Mouse (Mus musculus) erythroblast, embryonic 14.5 days (primary cell): ENCODE measurements around the gene Capn1. TPM values are rescaled to one million over a fixed set of nuclear protein-coding genes. Genes with fewer than 3 reads are reported as not detected.

Experiments used
- H3K27me3 ChIP-seq: 2 replicates; pipeline ENCODE4 v1.6.1; 2012; ENCODE audit warnings: inconsistent platforms; ENCODE audit not compliant: control insufficient read depth
- H3K36me3 ChIP-seq: 2 replicates; pipeline ENCODE4 v1.6.1; 2012; ENCODE audit warnings: mild to moderate bottlenecking, inconsistent platforms; ENCODE audit not compliant: control insufficient read depth
- H3K4me1 ChIP-seq: 2 replicates; pipeline ENCODE4 v1.6.1; 2012; ENCODE audit warnings: inconsistent platforms; ENCODE audit not compliant: control insufficient read depth
- H3K4me3 ChIP-seq: replicated peaks from 2 replicates; pipeline ENCODE3; 2012; ENCODE audit warnings: moderate library complexity, mild to moderate bottlenecking, inconsistent platforms
- H3K9me3 ChIP-seq: 2 replicates; pipeline ENCODE4 v1.6.1; 2012; ENCODE audit warnings: low read length, inconsistent platforms, mixed read lengths; ENCODE audit not compliant: control insufficient read depth
- GATA1 ChIP-seq: IDR thresholded peaks from 2 replicates; pipeline ENCODE4 v1.6.1; 2012; ENCODE audit warnings: low read length, inconsistent platforms, mixed read lengths
- TAL1 ChIP-seq: IDR thresholded peaks from 3 replicates; pipeline ENCODE4 v1.6.1; 2012; ENCODE audit warnings: low read length, inconsistent platforms, mixed read lengths
- polyA plus RNA-seq: library from polyadenylated mRNA; stranded (reverse); fragments of >175 nt; gene quantifications from 2 replicates; pipeline ENCODE4 v1.2.3, GENCODE M21; 2012

The Capn1 gene
- polyA plus RNA-seq, 1 experiment, result 38.5 TPM

DNA sequence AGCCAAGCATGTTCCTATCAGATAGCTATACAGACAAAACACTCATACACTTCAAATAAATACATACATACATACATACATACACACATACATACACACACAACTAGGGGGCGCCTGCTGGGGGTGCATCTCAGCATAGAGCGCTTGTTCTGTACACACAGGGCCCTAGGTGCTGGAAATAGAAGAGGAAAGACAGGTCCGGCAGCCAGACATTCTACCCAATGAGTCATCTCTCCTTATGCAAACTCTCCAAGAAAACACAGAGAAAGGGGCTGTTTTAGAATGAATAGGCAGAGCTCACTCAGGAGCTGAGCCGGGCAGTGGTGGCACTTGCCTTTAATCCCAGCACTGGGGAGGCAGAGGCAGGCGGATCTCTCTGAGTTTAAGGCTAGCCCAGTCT, 15.7 kb downstream of the Capn1 start:
- Histone ChIP-seq H3K4me3 (no peak overlapping the region), H3K27me3 (no peaks in the 10 kb centered on the region), H3K9me3 (no peaks in the 10 kb centered on the region), H3K4me1 (peaks cover 13% of the 10 kb centered on the region), H3K36me3 (peaks cover 91% of the 10 kb centered on the region)
- TF ChIP-seq GATA1, result no peak
- TF ChIP-seq TAL1, result no peak

DNA sequence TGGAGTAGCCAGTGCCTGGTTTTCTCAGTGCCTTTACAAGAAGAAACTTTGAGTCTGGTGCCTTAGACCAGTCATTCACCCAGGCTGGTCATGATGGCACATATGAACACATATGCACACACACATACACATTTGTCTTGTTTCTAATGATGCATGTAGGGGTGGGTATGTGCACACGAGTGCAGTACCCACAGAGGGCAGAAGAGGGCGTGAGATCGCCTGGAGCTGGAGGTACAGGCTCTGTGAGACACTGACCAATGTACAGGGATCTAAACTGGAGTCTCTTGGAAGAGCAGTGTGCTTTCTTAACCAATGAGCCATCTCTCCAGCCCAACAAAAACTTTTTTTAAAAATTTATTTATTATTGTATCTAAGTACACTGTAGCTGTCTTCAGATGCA, 17.5 kb downstream of the Capn1 start:
- H3K4me3 ChIP-seq, result no peak overlapping the region
- H3K27me3 ChIP-seq, result no peaks in the 10 kb centered on the region
- TF ChIP-seq GATA1 (no peak), TAL1 (no peak)
- H3K9me3 ChIP-seq, result no peaks in the 10 kb centered on the region
- H3K4me1 ChIP-seq, result peaks cover 13% of the 10 kb centered on the region
- H3K36me3 ChIP-seq, result peaks cover 96% of the 10 kb centered on the region

DNA sequence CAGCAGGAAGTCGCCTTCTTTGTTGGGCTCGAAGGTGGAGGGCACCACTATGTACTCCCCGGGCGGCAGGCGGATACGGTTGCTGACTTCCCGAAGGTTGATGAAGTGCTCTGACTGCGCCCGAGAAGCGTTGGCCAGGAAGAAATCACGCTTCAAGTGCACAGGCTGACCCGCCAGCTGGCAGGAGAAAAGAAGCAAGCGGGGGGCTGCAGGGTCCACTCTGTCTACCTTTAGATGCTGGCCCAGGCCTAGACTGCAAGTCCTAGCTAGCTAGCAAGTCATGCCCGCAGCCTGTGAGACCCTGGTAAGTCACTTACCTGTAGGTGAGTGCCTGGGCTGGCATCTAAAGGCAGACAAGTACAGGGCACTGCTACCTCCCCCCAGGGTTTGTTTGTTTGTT, 21.0 kb downstream of the Capn1 start:
- TF ChIP-seq TAL1 (no peak), GATA1 (no peak)
- Histone ChIP-seq H3K4me1 (peaks cover 15% of the 10 kb centered on the region), H3K4me3 (no peak overlapping the region), H3K36me3 (peaks cover 96% of the 10 kb centered on the region), H3K9me3 (no peaks in the 10 kb centered on the region), H3K27me3 (no peaks in the 10 kb centered on the region)

DNA sequence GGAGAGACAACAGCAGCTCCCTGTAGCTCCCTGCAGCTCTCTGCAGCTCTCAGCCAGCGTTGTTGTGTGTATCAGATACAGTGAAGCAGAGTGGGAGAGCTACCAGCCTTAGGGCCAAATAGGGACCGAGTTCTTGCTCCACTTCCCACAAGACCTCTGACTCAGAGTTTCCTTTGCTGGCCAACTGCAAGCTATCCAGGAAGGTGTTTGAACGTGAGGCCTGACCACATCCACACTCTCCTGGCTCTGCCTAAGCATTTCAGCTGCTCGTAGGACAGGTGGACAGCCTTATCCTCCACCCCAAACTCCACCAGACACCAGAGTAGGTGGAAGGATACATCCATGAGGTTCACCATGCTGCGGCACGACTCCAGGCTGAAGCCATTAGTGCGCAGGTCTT, 23.7 kb downstream of the Capn1 start:
- Histone ChIP-seq H3K4me3 (no peak overlapping the region), H3K27me3 (no peaks in the 10 kb centered on the region), H3K4me1 (peaks cover 26% of the 10 kb centered on the region), H3K9me3 (no peaks in the 10 kb centered on the region), H3K36me3 (peaks cover 90% of the 10 kb centered on the region)
- TF ChIP-seq GATA1 (no peak), TAL1 (no peak)

DNA sequence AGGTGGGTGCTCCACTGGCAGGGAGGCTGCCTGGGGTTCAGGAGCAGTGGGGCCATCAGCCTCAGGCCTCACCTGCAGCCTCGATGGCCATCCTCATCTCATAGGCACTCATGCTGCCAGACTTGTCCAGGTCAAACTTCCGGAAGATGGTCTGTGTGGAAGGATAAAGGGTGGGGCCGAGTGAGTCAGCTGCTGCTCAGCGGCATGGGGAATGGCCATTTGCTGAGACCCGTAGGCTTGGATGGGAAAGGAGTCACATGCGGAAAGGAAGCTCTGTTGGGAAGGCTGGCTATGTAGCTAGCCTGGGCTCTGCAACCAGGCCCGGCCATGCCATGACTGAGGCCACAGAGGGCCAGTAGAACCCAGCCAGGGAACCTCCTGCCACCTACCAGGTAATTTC, 24.2 kb downstream of the Capn1 start:
- TF ChIP-seq GATA1 (no peak), TAL1 (no peak)
- H3K4me1 ChIP-seq, result peaks cover 26% of the 10 kb centered on the region
- no peak overlapping the region for H3K4me3 ChIP-seq
- H3K27me3 ChIP-seq, result no peaks in the 10 kb centered on the region
- no peaks in the 10 kb centered on the region for H3K9me3 ChIP-seq
- peaks cover 85% of the 10 kb centered on the region for H3K36me3 ChIP-seq

DNA sequence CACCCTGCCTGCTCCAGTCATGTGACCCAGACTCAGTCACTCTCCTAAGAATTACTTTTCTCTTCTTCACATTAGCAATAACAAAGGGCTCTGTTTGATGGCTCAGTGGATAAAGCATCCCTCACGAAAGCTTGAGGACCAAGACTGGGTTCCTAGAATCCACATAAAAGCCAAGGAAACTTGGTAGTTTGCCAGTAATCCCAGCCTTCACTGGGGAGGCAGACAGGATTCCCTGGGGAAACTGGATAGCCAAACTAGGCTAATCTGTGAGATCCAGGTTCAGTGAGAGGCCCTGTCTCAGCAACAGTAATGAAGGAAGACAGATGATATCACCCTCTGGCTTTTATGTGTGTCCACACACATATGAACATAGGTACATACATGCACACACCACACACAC, 24.8 kb downstream of the Capn1 start:
- Histone ChIP-seq H3K27me3 (no peaks in the 10 kb centered on the region), H3K4me1 (peaks cover 27% of the 10 kb centered on the region), H3K9me3 (no peaks in the 10 kb centered on the region), H3K36me3 (peaks cover 79% of the 10 kb centered on the region), H3K4me3 (no peak overlapping the region)
- no peak for TF ChIP-seq TAL1

DNA sequence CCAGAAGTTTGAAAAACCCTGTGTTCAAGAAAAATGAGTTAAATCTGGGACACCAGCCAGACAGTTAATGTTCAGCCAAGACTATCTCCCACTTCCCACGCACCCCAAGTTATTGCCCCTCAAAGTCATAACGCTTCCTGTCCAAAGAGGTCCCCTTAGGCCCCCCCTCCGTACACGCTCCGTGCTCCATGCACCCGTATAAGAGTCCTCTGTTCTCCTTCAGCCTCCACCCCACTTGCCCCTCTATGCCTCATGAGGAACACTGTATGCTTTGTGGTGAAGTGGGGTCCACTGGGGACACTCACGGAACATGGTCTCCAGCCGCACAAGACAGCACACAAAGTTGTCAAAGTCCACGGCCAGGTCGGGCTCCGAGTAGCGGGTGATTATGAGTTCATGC, 25.7 kb downstream of the Capn1 start:
- Histone ChIP-seq H3K9me3 (no peaks in the 10 kb centered on the region), H3K27me3 (no peaks in the 10 kb centered on the region), H3K4me3 (no peak overlapping the region), H3K36me3 (peaks cover 72% of the 10 kb centered on the region), H3K4me1 (peaks cover 26% of the 10 kb centered on the region)
- no peak for TF ChIP-seq GATA1
- TF ChIP-seq TAL1, result no peak

DNA sequence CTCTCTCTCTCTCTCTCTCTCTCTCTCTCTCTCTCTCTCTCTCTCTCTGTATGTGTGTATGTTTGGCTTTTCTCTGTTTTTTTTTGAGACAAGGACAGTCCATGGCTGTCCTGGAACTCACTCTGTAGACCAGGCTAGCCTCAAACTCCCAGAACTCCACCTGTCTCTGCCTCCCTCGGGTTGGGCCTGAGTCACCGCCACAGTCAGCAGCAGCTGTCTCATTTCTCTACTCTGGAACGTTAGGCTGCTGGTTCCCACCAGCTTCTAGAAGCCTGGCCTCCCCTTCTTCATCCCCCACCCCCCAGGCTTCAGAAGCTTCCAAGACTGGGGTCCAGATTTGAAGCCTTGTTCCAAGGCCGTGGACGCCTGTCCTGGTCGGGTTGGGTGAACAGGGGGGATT, 26.1 kb downstream of the Capn1 start:
- Histone ChIP-seq H3K4me3 (no peak overlapping the region), H3K4me1 (peaks cover 28% of the 10 kb centered on the region), H3K36me3 (peaks cover 67% of the 10 kb centered on the region), H3K9me3 (no peaks in the 10 kb centered on the region), H3K27me3 (no peaks in the 10 kb centered on the region)
- TF ChIP-seq TAL1, result no peak
- no peak for TF ChIP-seq GATA1

DNA sequence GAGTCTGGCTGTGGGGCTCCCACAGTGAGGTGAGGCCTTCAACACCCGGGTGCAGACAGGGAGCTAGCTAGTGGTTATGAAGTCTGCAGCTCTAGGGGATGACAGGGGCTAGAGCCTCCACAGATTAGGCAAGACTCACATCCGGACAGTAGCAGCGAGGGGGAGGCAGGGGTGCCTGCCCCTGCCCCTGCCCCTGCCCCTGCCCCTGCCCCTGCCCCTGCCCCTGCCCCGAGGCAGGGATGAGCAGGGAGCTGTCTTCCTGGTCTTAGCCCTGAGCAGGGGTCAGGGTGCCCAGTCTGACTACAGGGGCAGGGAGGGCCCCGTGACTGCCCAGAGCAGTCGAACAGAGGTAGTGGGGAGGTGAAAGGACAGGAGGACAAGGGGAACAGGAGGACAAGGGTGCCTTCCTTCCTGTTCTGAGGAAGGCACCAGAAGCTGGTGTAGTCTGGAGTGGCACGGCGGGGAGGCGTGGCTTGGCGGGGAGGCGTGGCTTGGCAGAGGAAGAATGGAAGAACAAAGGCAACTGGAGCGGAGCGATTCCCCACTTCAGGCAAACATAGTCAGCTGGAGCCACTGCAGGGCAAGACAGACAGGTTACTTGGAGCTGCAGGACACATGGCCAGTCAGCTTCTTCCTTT, 26.8 kb downstream of the Capn1 start:
- Histone ChIP-seq H3K36me3 (peaks cover 61% of the 10 kb centered on the region), H3K4me1 (peaks cover 31% of the 10 kb centered on the region), H3K4me3 (no peak overlapping the region), H3K27me3 (no peaks in the 10 kb centered on the region), H3K9me3 (no peaks in the 10 kb centered on the region)
- no peak for TF ChIP-seq GATA1
- no peak for TF ChIP-seq TAL1
